Mouse (Mus musculus) regulatory T cell (primary cell): ENCODE measurements around the gene Gpat3.

Source experiments
- in situ Hi-C: fragments of 300-600 bp; cut with MboI, MseI; formaldehyde crosslinking; loops from one replicate; pipeline ENCODE4 v1.15.1; 2025; ENCODE audit warnings: high pct_unique_total_duplicates

Gene Gpat3

GRCm38 (mm10) chr5:100845485-100845847, at the start of gene Gpat3:
TSS of gene Gpat3 (plus strand) at chr5:100845713.
- in situ Hi-C loops = no loop called here

DNA sequence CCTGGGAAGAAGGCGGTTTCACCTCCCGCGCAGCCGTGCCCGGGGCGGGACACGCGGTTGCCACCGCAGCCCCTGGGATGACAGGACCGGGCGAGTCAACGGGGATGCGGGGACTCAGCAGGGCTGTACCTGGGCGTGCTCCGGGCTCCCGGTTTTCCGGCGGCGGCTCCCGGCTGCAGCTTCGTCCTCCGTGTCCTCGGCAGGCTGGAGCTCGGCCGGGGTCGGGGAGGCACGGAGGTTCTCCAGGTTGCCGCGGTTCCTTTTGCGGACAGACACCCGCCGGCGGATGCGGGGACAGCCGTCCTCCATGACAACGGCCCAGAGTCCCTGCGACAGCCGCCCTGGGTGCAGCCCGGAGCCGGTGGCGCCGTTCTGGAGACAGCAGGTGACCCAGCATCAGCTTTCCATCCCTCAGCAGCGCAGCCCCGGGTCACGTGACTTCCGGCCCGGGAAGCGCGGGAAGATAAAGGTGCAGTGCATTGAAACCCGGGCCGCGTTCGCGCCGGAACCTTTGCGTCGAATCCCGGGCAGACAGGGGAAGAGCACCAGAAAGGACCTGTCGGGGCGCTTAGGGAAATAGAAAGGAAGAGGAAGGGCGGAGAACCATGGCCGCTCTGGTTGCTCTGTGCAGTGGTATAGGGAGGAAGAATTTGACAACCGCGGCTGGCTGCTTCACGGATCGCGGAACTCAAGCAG, 47.2 kb upstream of the Gpat3 start, which contains the start of the genes Helq and Mrps18c:
Gene Helq, minus strand, starts transcription at position 434 of the 696 bp plus-strand sequence.
Gene Mrps18c, plus strand, starts transcription at position 463 of the 696 bp plus-strand sequence.
- in situ Hi-C loops = loop anchor here (10.0 kb wide), 1 partner anchor 124 kb away; the partner anchor contains the start of gene Coq2

DNA sequence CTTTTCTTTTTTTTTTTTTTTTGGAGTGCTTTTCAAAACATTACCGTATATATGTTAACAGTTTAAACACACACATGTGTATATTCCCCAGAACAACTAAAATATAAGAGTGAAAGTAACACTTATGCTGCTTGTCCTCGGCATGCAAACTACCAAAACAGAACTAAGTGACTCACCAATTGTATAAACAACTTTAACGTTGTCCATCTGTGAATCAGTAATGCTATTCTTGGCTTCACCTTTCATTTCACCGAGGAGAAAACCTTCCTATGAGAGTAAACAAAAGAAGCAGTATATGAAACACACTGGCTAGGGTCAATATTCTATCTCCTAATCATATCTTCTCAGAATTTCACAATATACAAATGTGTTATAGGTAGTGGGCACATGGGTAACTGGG, 27.2 kb upstream of the Gpat3 start:
- in situ Hi-C loops = no loop called here

GRCm38 (mm10) chr5:100819568-100820480, 25.7 kb upstream of the Gpat3 start:
- in situ Hi-C loops = loop anchor here (5.0 kb wide), 1 partner anchor 97 kb away; no protein-coding TSS in a partner anchor

DNA sequence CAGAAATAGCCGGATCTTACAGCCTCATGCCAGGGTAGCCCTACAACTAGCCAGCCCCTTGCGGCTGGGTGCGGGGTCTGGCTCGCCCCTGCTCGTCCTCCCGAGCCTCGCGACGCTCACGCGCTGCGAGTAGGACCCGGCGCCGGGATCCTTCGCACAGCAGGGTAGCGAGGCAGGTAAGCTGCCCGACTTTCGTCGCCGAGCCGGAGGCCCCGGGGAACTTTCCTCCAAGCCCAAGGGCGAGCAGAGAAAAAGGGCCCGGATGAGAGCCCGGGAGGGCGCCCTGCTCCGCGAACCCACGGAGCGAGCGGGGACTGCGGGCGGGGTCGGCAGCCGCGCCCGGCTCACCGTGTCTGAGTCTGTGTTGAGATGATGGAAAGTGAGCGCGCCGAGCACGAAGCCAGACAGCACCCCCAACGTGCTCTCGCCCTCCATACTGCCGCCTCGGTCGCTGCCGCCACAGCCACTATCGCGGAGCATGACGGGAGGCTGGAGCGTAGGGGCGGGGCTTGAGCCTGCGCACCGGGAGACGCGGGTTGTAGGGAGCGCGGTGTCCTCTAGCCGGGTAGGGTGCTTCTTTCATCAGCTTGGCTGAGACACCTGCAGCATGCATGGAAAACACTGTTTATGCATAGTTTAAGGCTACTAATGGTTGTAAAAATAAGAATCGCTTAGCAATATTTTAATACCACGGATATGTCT, 24.9 kb upstream of the Gpat3 start, which contains the start of gene Abraxas1:
Gene Abraxas1, minus strand, starts transcription at position 483 of the 702 bp plus-strand sequence.
- in situ Hi-C loops = loop anchor here (5.0 kb wide), 1 partner anchor 97 kb away; no protein-coding TSS in a partner anchor

- in situ Hi-C loops = loop anchor here (5.0 kb wide), 1 partner anchor 96 kb away; no protein-coding TSS in a partner anchor
Measured at GRCm38 (mm10) chr5:100821375-100821774, 24.1 kb upstream of the Gpat3 start.

DNA sequence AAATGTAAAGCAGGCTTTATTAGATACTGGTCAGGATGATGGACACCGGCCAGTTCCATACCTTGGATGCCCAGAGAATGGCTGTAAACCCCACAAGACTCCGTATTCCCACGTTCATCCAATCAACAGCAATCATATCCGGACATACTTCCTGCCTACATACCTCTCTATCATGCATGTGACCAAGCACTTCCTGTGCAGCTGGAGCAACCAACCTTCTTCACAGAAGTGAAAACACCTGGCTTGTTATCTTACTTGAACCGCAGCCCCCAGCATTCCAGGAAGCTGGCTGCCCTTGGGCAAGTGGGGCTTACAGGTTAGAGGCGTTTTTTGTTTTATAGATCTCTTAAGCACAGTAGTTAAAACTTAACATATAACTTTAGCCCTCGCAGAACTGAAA, 22.7 kb upstream of the Gpat3 start:
- in situ Hi-C loops = loop anchor here (5.0 kb wide), 1 partner anchor 94 kb away; no protein-coding TSS in a partner anchor

DNA sequence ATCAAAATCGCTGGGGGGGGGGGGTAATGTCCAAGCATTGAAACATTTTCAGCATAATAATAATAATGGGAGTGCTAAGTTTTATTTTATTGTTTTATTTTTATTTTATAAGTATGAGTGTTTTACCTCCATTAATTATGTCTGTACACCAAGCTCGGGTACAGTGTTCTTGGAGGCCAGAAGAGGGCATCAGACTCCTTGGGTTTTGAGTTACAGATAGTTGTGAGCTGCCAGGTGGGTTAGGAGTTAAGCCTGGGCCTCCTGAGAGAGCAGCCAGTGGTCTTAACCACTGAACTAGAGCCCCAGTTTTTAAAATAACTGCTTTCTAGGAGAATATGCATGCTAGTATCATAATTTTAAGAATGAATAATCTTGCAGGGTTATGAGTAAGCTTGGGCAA, 19.5 kb upstream of the Gpat3 start:
- in situ Hi-C loops = no loop called here

GRCm38 (mm10) chr5:100826531-100826930, 19.0 kb upstream of the Gpat3 start:
- in situ Hi-C loops = no loop called here

GRCm38 (mm10) chr5:100828701-100829100, 16.8 kb upstream of the Gpat3 start:
- in situ Hi-C loops = no loop called here

DNA sequence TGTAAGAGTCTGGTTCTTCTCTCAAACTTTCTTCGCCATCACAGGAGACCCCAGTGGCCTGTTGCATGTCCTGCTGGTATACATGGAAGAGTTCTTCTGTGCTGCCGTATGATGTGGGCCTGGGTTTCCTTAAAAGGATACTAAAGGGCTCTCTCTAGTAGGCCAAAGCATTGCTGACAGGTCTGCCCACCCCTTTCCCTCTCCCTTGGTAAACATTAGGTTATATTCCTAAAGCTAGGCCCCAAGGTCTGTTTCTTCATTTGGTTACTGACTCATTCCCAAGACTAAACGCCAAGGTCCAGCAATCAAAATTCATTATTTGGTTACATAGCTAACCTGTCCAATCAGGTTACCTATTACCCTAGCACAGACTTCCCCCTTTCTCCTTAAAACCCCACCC, 12.8 kb upstream of the Gpat3 start:
- in situ Hi-C loops = no loop called here

DNA sequence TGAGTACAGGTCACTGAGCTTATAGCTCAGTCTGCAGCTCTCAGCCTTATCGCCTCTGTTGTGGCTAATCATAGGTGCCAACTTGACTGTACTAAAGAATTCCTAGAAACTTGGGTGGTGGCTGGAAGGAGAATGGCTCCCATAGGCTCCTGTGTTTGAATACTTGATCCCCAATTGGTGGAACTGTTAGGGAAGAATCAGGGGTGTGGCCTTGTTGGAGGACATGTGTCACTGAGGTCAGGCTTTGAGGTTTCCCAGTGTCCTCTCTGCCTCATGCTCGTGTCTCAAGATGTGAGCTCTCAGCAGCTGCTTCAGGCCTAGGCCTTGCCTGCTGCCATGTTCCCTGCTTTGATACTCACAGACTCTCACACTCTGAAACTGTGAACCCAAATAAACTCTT, 11.7 kb upstream of the Gpat3 start:
- in situ Hi-C loops = no loop called here

DNA sequence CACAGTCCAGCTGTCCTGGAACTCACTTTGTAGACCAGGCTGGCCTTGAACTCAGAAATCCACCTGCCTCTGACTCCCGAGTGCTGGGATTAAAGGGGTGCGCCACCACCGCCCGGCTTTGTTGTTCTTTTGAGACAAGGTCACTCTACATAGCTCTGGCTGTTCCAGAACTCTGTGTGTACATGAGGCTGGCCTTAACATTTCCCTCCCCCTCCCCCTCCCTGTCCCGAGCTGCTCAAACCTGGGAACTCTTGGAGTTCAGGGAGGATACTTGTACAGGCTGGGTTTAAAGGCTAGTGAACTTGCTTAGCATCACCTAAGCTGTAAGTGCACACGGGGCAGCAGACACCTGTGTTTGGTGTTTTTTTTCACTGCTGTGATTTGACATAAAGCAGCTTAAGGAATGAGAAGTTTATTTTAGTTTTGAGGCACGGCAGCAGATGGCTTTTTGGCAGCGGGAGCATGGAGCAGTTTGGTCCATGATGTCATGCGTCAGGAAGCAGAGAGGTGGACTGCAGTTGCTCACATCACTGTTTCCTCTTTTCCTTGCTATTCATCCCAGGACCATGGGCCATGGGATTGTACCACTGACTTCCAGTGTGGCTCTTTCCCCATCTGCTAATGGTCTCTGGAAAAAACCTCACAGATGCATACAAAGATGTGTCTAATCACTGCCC, 9.5 kb upstream of the Gpat3 start:
- in situ Hi-C loops = no loop called here

DNA sequence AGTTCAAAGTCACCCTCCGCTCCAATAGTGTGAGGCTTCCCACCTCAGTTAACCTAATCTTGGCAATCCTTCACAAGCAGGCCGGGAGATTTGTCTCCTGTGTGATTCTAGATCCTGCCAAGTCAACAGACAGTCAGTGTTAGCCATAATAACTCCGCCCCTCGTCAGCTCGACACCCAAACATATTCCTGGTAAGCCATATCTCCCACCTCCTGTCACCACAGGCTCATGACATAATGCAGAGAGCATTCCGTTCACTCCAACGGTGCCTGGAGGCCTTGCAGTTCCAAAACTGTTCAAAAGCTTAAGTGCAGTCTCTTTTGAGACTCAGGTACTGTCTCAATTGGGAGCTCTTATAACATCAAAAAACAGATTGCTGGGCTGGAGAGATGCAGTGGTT, 7.6 kb upstream of the Gpat3 start:
- in situ Hi-C loops = no loop called here

- in situ Hi-C loops = no loop called here
Measured at GRCm38 (mm10) chr5:100844485-100844884, 1.0 kb upstream of the Gpat3 start.

DNA sequence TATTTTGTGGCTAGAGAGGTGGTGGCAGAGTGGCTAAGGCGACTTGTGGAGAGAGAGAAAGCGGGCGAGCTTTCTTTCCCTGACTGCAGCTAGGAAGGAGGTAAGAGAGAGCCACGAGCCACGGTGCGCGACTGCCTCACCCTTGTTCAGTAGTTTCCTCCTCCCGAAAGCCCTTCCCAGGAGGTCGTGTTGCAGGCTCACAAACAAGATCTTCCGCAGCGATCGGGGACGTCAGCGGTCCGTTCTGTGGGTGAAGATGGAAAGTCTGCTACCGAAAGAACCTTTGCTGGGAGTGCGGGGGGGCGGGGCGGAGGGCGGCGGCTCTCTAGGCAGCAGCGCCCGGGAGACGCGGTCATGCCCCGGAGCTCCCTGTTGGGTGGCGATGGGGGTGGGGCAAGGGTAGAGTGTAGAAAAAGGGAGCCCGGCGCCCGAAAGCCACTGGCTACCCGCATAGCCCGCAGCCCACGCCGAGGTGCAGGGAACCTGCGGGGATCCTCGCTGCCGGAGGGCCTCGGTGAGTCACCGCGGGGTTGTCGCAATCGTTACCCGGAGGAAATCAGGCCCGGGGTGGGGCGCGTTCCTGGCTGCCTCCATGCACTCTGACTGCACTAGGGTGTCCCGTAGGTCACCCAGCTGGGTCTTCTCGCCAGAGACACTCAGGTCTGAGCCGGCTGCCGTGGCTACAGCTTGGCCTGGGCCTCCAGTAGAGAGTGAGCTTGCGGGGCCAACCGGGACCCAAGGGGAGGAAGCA, 510 bp downstream of the Gpat3 start:
- in situ Hi-C loops = no loop called here

DNA sequence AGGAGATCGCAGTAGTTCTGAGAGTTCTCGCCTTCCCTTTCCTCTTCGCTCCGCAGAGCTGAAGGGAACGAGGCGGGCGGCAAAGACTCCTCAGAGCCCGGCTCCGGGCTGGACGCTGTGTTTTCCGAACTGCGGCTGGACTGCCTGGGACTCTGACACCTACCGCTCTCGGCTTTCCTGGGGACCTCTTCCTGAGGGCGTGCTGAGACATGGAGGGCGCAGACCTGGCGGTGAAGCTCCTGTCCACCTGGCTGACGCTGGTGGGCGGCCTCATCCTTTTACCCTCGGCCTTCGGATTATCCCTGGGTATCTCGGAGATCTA, 1.0 kb downstream of the Gpat3 start:
- in situ Hi-C loops = no loop called here

- in situ Hi-C loops = no loop called here
Measured at GRCm38 (mm10) chr5:100847143-100847542, 1.6 kb downstream of the Gpat3 start.

- in situ Hi-C loops = no loop called here
Measured at GRCm38 (mm10) chr5:100853963-100854362, 8.4 kb downstream of the Gpat3 start.

- in situ Hi-C loops = no loop called here
Measured at GRCm38 (mm10) chr5:100856552-100856951, 11.0 kb downstream of the Gpat3 start.
